Mouse (Mus musculus) ES-Bruce4 (cell line): ENCODE measurements around the gene Dusp13.

Source experiments
- CTCF ChIP-seq: IDR thresholded peaks from one replicate; pipeline ENCODE4 v1.8.1; 2011; ENCODE audit warnings: low read depth, low read length
- EP300 ChIP-seq: IDR thresholded peaks from 2 replicates; pipeline ENCODE4 v1.6.1; 2011; ENCODE audit warnings: low read depth, low read length; ENCODE audit not compliant: insufficient read depth
- POLR2A ChIP-seq: IDR thresholded peaks from one replicate; pipeline ENCODE4 v1.8.1; 2011; ENCODE audit warnings: low read length; ENCODE audit not compliant: insufficient read depth

DNA sequence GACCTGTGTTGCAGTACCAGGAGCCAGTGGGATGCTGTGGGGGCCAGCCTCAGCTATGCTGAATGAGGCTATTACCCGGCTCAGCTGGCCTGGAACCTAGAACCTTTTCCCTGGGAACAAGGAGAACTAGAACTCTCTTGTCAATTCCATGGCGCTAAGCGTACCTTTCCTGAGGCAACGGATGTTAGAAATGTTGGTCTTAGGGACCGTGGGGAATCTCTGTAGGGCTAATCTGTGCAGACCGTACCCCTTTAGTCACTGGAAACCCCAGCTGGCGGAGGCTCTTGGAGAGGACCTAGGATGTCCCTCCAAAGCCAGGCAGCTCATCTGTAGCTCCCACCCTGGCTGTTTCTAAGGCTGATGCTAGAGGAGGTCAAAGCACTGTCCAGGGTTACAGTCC, 10.6 kb downstream of the Dusp13 start:
- TF ChIP-seq CTCF (no peak), POLR2A (no peak), EP300 (no peak)
